Mouse (Mus musculus): Measurements from ENCODE around the gene Fam49a.

The Fam49a gene

DNA sequence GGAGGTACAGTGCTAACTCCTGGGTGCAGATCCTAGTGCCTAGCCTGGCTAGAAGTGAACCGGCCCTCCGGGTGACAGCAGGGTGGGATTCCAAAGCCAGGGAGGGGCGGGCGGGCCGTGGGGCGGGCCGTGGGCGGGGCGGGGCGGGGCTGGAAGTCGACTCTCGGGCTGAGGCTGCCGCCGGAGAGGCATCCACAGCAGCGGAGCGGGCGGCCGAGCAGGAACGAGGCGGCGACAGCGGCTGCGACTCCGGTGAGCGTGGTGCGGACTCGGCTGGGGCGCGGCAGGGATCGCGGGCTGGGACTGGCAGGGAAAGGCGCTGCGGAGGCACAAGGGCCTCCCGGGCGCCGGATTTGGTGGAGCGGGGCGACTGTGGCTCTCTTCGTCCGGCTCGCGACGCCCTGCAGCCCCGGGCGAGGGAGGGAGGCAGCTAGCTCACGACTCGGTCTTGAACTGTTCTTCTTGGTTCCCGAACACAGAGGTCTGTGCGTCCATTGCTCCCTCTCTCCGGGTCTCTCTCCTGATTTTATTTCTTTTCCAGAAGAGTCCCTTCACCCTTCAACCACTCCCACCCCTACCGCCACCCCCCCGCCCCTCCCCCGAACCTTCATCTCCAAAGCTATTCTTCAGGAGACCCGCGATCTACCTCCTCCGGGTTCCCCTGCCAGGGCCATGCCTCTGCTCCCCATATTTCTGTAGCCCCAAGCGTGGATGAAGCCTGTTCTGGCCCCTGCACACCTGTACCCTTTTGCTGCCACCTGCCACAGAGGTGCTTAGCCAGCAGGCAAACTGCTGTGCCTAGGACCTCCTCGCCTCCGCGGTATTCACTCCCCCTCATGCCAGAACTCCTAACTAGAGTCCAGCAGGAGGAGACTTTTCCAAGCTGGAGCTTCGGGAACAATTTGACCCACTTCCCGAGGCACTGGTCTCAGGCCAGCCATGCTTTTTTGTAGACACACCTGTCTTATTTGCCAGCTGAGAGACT, at the start of gene Fam49a:
Fam49a (plus strand) TSS at position 153 of the 985 bp plus-strand sequence.
- peak; percentile 68 for DNase-seq (ENCODE audit: low read depth)

DNA sequence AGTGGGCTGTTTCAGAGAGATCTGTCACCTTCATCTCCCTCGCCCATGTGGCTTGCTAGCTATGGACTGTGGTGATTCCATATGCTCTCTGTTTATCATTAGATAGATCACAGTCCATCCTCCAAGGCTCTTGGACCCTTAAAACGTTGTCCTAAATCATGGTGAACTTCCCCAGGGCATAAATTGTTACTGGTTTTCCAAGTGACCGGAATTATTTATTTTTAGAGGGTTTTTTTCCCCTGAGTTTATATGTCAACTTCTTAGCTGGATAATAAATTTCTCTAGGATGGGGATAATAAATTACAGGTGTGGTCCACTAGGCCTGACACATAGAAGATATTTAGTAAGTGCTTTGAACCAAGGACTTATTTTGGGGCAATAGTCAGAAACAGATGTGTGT, 48.4 kb upstream of the Fam49a start:
- DNase-seq (ENCODE audit: low read depth) = no peak

DNA sequence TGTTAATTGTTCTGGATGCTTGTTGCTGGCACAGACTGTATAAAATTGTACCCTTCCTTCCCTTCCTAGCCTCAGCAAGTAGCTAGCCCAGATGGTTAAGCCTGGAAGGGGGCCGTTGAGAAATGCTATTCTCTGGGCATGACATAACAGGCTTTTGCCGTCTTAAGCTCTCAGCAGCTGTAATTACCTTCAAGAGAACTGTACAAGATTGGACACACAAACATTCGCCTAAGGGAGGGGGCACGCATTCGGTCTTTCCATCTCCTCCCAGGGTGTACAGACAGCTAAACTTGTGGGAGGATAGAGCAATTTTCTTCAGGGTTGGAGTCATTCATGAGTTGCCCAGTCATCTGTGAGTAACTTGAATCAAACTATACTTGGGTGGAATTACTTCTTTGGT, 43.0 kb upstream of the Fam49a start:
- DNase-seq (ENCODE audit: low read depth) = no peak

DNA sequence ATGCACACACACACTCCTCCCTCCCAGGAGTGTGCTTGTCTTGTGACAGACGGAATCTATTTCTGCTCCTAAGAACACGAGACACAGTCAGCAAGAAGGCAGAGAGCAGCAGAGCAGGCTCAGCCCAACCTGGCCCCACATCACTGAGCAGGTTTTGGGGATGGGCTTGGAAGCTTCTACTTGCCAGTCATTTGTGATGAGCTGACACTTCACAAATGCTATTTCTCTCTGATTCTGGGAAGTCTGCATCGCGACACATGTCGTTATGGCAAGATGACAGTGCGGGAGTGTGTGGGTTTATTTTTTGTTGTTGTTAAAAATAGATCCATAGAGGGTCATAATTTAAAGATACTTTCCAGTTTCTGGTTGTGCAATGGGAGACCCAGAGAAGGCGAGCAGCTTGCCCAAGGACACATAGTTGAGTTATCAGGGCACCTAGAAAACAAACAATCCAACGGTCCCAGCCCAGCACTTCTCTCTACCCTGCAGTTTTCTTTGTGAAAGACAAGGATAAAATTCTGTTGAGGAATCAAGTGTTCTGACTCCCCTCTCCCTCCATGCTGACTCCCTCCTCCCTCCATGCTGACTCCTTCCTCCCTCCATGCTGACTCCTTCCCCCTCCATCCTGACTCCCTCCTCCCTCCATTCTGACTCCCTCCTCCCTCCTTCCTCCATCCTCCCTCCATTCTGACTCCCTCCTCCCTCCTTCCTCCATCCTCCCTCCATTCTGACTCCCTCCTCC, 41.0 kb upstream of the Fam49a start:
- no peak for DNase-seq (ENCODE audit: low read depth)

DNA sequence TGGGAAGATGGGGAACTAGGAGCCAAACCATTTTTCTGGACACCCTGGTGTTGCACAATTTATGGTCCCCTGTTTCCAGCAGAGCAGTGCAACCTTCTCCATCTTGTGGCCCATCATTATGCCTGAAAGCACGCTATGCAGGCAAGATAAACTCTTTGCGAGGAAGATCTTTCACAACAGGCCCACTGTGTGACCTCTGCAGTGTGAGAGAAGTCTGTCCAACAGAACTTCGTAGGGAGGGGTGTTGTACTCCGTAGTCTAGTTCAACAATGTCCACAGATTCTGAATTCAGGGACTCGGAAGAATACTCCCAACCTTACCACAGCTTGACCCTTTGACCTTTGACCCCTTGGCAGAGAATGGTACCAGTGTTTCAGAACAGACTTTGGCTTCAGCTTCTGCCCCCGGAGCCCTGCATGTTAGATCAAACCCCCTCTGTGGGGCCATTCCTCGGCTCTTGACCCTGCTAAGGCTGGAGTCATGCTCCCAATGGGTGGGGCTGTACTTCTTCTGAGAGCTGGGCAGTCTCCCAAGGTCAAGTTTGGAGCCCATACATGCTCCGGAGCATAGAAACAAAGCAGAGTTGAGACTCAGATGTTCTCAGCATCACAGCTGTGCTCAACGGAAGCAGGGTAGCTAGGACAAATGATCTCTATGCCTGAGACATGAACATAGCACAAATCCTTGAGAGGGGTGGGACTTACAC, 39.2 kb upstream of the Fam49a start:
- DNase-seq (ENCODE audit: low read depth) = no peak

DNA sequence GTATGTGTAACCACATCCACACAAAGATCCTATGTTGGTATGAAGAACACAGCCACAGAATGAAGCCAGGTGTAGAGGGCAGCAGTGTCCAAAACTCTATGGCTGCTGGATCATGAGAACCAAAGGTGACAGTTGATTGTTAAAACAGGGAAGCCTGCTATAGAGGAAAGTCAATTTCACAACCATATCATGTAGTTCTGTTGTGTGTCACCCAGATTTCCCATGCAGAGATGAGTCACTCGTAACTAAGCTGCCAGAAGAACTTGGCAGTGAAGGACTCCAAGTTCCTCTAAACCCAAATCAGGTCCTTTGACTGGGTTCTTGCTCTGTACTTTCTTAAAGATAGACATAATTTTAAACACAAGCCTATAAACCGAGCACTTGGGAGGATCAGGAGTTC, 38.6 kb upstream of the Fam49a start:
- no peak for DNase-seq (ENCODE audit: low read depth)

DNA sequence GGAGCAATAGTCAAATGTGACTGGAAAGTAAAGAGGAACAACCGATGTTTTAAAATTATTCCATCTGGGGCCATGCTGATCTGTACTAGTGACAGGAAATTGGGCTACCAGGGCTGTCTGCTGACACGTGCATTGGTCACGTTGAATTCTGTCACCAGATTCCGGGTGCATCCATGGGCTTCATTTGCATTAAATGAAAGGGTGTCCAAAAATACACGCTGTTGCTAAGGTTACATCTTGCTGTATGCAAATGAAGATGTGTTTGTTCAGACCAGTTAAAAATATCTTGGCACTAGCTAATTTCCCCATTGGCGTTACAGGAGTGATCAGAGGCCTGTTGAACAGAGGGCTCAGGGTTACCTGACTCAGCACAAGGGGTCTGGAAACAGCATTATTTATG, 36.2 kb upstream of the Fam49a start:
- no peak for DNase-seq (ENCODE audit: low read depth)

DNA sequence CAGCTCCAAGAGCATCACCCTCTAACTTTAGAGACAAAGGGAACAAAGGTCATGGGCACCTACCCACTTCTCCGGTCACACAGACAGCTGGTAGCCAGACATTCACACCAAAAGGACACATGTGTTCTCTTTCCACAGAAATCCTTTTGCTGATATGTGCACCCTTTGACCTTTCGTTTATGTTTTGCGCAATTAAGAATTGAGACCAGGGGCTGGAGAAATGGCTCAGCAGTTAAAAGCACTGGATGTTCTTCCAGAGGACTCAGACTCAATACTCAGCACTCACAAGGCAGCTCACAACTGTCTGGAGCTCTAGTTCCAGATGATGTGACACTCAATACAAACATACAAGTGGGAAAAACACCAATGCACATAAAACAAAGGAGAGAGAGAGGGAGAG, 34.3 kb upstream of the Fam49a start:
- no peak for DNase-seq (ENCODE audit: low read depth)

DNA sequence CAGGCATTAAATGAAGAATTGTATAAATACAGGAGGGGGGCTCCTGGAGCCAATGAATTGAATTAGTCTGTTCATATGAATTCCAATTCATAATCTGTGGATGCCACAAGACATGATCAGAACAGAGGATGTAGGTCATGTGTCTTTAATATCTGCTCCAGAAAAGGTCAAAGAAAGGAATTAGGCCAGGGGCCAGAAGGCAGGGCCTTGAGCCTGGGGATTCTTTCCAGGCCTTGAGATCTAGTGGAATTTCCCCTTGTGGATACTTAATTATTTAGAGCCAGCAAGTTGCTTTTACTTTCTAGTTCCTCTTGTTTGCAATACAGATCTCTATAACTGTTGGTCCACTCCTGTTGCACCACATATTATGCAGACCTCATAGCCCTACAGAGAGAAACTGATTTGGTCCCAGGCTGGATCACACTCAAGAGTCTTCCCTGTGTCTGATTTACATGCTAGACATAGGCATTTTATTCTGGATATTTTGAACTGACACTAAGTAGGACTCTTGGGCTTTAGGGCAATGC, 31.8 kb upstream of the Fam49a start:
- no peak for DNase-seq (ENCODE audit: low read depth)

DNA sequence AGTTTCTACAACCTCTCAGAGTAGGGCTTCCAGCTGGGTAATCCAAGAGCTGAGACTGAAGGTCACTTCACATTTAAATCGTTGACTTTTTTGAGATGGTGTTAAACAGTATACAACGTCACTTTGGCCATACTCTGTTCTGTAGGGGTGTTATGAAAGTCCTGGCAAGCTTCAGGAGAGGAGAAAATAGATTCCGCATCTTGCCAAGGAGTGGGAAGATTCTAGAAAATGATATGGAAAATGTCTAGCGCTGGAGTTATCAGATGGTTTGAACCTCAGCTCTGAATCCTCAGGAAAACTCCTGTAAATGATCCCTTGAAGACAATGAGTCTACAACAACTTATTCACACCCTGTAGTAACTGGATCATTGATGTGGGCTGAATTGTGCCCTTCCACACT, 29.8 kb upstream of the Fam49a start:
- DNase-seq (ENCODE audit: low read depth) = no peak

DNA sequence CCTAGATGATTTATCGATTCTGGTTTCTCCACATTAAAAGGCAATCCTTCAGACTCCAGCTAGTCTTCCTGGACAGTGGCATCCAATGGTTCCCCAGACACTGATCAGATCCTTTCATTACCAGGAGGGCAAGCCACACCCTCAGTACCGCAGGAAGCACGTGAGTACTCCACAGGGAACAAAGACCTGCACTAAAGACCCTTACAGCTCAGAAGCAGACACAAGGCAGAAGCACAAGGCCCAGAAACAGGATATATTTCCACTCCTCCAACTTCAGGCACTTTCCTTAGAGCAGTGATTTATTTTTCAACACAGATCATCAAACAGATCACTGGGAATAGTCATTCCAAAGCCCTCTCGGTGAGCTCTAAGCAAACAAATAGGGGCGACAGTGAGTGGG, 25.0 kb upstream of the Fam49a start:
- no peak for DNase-seq (ENCODE audit: low read depth)

DNA sequence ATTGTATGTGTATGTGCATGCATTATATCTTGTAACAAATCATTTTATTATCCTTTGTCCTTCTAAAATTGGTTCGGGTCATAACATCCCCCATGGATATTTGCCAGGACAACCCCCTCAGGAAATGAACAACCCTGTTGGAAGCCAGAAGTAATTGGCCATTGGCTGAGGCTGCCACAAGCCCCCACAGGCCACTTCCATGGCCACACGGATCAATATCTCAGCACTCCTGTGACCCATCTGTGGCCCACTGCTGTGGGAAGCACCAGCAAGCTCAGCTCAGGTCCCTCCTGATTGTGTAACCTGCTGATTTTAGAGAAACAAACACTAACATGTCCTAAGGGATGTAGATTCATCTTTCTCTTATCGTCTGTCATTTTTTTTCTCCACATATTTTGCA, 22.4 kb upstream of the Fam49a start:
- no peak for DNase-seq (ENCODE audit: low read depth)

DNA sequence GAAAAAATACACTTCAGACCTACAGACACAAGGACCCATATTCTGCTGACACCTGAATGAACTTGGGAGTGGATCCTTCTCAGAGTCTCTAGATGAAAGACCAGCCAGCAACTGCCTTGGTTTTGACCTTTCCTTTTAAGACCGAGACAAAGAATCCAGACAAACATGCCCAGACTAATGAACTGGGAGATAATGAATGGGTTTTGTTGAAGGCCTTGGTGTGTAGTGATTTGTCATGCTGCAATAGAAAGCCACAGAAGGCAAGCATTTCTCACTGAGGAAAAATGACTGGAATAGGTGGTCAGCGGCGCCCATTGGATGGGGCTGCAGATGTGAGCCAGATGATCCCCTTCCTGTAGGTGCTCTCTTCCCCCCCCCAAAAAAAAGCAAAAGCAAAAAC, 18.8 kb upstream of the Fam49a start:
- DNase-seq (ENCODE audit: low read depth) = no peak

DNA sequence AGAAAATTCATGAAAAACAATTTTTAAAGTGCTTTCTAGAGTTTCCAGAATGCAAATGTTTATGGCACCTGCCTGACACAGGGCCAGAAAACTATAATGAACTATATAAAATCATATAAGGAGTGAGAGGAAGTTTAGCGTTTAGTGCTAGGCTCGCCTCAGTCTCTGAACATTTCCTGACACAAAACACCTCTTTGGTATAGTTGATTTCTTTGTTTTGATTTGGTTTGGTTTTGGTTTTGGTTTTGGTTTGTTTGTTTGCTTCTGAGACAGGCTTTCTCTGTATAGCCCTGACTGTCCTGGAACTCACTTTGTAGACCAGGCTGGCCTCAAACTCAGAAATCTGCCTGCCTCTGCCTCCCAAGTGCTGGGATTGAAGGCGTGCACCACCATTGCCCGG, 14.9 kb upstream of the Fam49a start:
- DNase-seq (ENCODE audit: low read depth) = peak; percentile 75

DNA sequence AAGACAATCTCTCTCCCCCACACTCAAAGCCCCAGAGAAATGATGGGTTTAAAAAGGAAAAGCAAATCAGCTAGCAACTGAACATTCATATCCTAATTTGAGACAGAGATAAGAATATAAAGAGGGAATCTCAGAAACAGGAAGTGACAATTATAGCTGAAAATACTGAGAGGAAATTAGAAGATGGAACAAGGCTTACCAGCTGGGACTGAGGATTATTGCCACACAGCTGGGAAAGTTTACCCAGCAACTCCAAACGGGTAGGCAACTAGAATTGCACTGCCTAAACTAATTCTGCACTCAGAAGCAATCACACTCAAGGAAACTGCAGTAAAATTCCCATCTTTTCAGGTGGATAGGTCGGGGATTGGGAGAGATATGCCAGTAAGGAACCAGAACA, 12.4 kb upstream of the Fam49a start:
- DNase-seq (ENCODE audit: low read depth) = peak; percentile 20

DNA sequence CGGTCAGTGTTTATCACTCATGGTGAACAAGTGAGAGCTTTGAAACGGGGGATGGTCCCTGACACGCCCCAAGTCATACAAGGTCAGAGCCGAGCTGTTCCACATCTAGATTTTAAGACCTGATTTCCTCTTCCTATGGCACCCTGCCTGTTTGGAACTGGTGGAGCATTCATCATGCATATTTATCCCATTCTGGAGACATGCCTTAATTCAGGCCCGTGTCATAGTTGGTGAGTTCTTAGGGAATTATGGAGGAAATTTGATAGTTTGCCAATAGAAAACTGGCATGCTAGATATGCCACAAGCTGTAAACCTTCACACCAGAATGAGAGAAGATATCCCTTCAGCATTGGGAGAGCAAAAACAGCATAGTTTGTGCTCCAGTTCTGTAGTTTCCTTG, 8.4 kb upstream of the Fam49a start:
- DNase-seq (ENCODE audit: low read depth) = no peak

DNA sequence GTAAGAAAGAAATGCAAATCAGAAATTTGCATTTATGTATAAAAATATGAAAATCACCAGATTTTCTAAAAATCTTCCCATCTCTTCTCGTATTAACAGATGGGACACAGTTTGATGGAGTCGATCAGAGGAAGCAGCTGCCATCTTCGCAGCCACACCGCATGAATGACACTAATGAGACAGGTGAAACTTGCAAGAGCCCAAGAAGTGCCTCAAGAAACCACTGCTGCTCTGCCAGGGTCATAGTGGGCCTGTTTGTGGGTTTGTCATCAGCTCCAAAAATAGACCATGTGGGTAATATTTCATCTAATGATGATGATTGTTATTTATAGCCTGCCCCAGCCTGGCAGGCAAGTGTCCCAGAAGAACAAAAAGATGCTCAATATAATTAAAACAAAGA, 7.8 kb upstream of the Fam49a start:
- no peak for DNase-seq (ENCODE audit: low read depth)

DNA sequence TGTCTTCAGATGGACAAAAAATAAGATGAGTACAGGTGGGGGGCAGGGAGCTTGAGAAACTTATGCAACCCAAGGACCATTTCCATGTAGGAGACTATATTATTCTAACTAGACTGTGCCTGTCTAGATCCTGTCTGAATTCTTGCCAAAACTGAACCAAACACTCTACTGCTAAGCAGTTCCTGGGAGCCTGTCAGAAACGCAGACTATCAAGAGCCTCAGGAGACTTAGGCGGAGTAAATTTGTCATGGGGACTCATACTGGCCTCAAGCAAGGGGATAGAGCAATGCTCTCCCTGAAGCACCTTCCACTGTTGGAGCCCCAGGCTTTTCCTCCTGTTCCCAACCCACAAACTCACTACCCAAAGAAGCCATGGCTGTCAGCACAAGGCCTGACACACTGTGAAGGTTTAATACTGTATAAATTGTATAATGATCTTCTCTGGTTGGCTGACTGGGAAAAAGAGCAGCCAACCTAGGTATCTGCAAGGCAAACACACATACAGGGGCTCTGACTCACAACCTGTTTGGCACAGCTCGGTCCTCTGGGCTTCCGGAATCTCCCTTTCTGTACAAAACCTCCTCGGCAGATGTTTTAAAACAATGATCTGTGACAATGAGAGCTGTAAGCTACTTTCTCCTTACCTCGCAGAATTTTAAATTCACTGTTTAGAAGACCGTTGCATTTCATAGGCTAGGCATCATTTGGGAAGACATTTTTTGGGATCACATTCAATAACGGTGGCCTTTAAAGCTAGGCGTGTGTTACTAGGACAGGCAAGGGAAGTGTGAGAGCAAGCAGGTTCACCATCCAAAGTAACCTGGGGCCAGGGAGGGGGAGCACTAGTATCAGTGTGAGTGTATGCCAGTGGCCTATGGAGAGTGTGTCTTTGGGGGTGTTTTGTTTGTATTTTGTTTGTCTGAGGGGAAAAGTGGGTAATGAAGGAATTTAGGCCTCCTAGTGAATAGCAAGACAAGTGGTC, 669 bp upstream of the Fam49a start:
- no peak for DNase-seq (ENCODE audit: low read depth)

DNA sequence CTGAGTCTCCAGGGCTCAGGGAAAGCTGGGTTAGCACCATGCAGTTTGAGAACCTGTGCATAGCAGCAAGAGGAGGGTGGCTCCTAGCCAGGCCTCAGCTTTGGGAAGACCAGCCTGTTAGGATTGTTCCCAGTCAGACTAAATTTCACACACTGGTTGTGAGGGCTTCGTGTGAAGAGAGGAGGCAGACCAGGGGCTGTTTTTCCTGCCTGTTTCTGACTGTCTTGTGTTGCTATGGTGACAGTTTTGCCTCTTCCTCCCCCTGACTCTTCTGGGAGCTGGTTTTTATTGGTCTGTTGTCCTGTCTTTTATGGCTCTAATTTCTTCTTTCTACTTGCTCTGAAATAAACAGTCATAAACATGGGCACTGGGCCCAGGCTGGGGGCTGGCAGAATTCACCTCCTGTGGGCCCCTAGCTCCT, 1.4 kb downstream of the Fam49a start:
- peak; percentile 54 for DNase-seq (ENCODE audit: low read depth)

DNA sequence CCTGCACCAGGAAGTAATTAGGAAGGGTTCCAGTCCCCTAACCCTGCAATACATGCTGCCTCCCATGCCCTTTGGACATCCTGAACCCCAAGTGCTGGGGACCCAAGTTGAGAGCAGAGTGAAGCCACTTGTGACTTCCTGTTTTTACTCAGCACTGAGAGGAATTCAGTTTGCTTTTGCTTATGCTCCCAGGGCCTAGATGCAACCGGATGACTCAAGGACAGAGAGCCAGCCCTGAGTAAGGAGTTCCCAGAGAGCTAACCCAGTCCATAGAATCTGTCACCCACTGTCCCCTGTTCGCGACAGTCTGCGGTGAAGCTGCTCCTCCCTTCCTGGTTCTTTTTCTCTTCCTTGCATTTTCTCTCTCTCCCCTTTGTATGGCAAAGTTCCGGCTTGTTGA, 2.2 kb downstream of the Fam49a start:
- DNase-seq (ENCODE audit: low read depth) = peak; percentile 55

DNA sequence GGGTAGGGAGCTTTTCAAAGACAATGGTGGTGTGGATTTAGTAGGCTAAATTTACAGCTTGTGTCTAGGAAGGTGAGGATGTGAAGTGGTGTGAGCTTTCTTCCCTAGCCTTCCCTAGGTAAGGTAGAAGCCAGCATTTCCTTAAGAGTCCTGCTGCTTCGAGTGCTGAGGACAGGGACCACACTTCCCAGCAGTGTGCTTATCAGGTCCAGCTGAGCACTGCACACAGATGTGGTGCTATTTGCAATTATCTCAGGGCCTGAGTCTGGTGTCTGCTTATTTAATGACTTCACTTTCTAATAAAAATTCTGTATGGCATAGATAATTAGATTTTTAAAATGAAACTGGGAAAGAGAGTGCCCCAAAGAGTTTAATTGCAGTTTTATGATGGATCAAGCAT, 4.6 kb downstream of the Fam49a start:
- no peak for DNase-seq (ENCODE audit: low read depth)
